Mouse (Mus musculus) C2C12 (cell line): ENCODE measurements around the gene Sufu.

Source experiments
- CTCF ChIP-seq: IDR thresholded peaks from one replicate; pipeline ENCODE4 v1.5.1; 2011; ENCODE audit not compliant: control insufficient read depth, insufficient read depth, insufficient read length
- USF1 ChIP-seq: IDR thresholded peaks from one replicate; pipeline ENCODE4 v1.6.1; 2011; ENCODE audit warnings: low read depth, mild to moderate bottlenecking, control low read depth, moderate library complexity

GRCm38 (mm10) chr19:46426488-46426887 is 29.8 kb downstream of the Sufu start:
- TF ChIP-seq CTCF (no peak), USF1 (no peak)
